Mouse (Mus musculus): ENCODE results near the gene Spib.

The Spib gene

GRCm38 (mm10) chr7:44548497-44549087, 16.7 kb upstream of the Spib start, which contains the start of gene Pold1:
TSS of gene Pold1 (minus strand) at chr7:44548849.
- in situ Hi-C loops (cut with MboI; ENCODE audit: low sequenced_read_pairs), result no loop called here

GRCm38 (mm10) chr7:44547725-44548124, 15.9 kb upstream of the Spib start:
- in situ Hi-C loops (cut with MboI; ENCODE audit: low sequenced_read_pairs), result no loop called here

- in situ Hi-C loops (cut with MboI; ENCODE audit: low sequenced_read_pairs), result no loop called here
Measured at GRCm38 (mm10) chr7:44547041-44547440, 15.2 kb upstream of the Spib start.

GRCm38 (mm10) chr7:44546274-44546673, 14.4 kb upstream of the Spib start:
- in situ Hi-C loops (cut with MboI; ENCODE audit: low sequenced_read_pairs), result no loop called here

DNA sequence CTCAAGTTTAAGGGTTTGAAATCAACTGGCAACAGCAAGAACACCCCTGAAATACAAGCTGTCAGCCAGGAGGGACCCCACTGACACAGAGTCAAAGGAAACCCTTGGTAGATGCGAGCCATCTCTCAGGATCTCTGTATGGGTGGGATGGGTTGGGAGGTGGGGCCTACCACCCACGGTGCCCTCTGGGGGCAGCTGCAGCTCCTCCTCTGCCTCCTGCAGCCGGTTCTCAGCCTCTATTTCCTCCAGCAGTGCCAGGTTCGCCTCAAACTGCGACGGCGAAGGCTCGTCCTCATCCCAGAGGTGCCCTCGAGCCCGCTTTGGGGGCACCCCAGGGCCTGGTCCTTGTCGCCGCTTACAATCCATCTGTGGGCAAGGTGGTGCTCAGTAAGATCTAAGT, 11.2 kb upstream of the Spib start:
- in situ Hi-C loops (cut with MboI; ENCODE audit: low sequenced_read_pairs), result no loop called here

- in situ Hi-C loops (cut with MboI; ENCODE audit: low sequenced_read_pairs), result no loop called here
Measured at GRCm38 (mm10) chr7:44542555-44542954, 10.7 kb upstream of the Spib start.

- in situ Hi-C loops (cut with MboI; ENCODE audit: low sequenced_read_pairs), result no loop called here
Measured at GRCm38 (mm10) chr7:44538756-44539624, 7.1 kb upstream of the Spib start.

DNA sequence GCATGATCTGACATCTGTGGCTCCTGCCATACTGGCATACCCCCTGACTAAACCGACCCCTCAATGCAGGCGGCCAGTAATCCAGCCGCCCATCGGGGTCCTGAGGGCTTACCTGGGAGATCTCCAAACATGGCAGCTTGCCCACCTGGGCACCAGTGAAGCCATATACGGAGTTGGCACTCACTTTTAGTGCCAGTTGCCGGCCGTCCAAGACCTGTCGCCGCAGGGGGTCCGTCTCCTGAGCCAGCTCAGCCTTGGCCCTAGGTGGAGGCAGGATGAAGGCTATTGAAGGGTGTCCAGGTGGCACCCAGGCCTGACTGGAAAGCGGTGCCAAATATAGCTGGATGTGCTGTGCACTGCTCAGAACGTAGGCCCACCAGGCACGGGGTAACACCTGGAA, 5.6 kb upstream of the Spib start:
- in situ Hi-C loops (cut with MboI; ENCODE audit: low sequenced_read_pairs), result no loop called here

- in situ Hi-C loops (cut with MboI; ENCODE audit: low sequenced_read_pairs), result no loop called here
Measured at GRCm38 (mm10) chr7:44537009-44537408, 5.1 kb upstream of the Spib start.

GRCm38 (mm10) chr7:44536590-44536968, 4.7 kb upstream of the Spib start:
- in situ Hi-C loops (cut with MboI; ENCODE audit: low sequenced_read_pairs), result no loop called here

GRCm38 (mm10) chr7:44535657-44536589, 4.1 kb upstream of the Spib start:
- in situ Hi-C loops (cut with MboI; ENCODE audit: low sequenced_read_pairs), result no loop called here

DNA sequence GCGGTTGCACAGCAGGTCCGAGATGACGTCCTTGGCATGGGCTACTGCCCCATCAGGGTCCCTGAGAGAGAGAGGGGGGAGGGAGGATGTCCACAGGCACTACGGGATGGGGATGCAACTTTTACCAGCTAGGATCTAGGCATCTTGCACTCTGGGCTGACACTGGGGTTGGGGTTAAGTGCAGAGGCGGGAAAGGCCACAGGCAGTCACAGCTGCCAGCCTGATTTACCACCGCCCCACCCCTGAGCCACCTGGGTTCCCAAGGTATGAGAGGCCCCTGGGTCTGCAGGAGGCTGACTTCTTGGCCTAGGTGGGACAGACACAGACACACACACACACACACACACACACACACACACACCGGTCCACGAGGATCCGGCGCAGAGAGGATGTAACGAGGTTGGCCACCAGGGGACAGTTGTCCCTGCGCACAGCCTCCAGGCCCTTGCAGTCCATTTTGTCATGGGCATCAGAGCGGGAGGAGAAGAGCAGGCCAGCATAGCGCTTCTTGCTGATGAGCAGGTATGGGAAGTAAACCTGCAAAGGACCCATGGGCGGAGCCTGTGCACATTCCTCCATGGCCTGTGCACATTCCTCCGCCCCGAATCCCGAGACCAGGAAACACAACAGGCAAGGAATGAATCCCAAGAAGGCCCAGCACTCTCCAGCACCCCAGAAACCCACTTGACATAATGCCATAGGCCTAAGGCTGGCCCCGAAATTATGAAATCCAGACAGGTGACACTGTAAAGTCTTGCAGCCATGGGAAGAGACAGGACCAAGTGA, 3.0 kb upstream of the Spib start:
- in situ Hi-C loops (cut with MboI; ENCODE audit: low sequenced_read_pairs), result no loop called here

GRCm38 (mm10) chr7:44534242-44534641, 2.4 kb upstream of the Spib start:
- in situ Hi-C loops (cut with MboI; ENCODE audit: low sequenced_read_pairs), result no loop called here

GRCm38 (mm10) chr7:44533746-44534045, 1.8 kb upstream of the Spib start:
- in situ Hi-C loops (cut with MboI; ENCODE audit: low sequenced_read_pairs), result no loop called here

DNA sequence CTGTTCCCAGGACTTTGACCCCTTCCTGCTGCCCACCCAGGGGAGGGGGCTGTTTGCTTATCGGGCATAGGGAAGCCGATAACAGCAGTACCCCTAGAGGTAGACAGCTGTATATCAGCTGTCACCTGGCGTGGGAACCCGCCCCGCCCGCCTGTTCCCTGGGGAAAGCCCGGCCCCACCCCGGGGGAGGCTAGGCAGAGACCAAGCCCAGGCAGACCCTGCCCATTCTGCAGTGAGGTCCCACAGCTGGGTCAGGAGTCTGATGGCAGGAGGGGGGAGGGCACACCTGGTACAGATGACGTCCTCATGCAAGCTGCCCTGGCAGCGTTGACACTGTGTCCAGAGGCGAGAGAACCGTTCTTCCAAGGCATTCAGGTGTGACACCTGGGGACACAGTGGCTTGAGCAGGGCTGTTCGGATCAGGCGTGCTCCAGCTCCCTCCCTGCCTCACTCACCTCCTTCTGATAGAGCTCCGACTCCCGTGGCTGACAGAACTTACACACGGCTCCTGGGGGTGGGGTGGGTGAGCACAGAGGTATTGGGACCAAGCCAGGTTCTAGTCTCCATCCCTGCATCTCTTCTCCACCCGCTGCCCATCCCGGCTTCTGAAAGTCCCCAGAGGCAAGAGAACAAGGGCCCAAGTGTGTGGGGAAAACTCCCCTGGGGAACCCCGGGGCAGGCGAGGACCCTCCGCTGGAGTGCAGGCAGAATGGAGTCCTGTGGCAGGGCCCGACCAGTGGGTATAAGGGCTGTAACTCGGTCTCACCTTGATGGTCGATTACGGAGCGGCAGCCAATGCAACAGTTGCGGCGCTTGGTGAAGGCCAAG, 1.3 kb upstream of the Spib start:
- in situ Hi-C loops (cut with MboI; ENCODE audit: low sequenced_read_pairs), result no loop called here

- in situ Hi-C loops (cut with MboI; ENCODE audit: low sequenced_read_pairs), result no loop called here
Measured at GRCm38 (mm10) chr7:44531207-44531606, 664 bp downstream of the Spib start.

- in situ Hi-C loops (cut with MboI; ENCODE audit: low sequenced_read_pairs), result no loop called here
Measured at GRCm38 (mm10) chr7:44530507-44530906, 1.4 kb downstream of the Spib start.

DNA sequence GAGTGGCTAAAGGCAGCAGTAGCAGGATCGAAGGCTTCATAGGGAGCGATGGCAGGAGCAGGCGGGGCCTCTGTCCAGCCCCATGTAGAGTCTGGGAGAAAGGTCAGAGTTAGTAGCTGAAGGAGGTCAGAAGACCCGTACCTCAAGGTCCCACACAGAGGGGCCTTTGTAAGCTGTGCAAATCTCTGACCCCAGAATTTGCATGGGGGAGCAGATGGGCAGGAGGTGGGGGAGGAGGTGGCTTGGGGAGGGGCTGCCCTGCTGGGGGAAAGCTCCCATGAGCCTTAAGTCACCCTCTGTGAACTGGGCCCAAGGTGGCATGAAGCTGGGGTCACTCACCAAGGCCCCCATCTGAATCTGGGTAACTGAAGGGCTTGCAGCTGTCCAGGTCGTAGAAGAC, 2.4 kb downstream of the Spib start:
- in situ Hi-C loops (cut with MboI; ENCODE audit: low sequenced_read_pairs), result no loop called here

DNA sequence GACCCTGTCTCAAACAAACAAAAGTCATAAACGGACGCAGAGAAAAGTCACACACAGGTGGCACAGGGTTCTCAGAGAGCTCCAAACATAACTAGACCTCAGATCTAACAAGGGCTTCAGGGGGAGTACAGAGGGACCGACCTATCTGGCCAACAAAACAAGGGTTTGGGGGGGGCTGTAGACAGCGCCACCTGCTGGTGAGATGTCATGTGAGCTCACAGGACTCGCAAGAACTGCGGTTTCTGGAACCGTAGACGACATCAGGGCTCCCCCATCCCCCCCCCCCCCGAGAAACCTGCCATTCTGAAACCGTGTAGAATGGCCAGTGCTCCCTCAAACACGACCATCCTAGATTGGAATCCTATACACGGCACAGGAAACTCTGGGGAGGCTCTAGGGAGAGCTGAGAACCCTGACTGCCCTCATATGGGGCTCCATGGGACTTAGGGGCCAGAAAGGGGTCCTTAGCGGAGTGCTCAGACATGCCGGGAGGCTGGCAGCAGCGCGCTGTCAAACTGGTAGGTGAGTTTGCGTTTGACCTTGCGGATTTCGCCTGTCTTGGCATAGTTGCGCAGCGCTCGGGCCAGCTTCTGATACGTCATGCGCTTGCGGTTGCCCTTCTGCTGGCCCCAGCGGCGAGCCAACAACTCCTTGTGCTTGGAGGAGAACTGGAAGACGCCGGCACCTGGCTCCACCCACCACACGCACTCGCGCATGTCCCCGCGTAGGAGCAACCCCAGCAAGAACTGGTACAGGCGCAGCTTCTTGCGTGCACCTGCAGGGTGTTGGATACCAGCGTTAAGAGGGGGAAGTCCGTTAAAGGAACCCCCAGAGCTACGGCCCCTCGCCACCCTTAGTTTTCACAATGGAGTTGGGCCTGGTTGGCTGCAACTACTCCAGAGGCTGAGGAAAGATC, 4.1 kb downstream of the Spib start:
- in situ Hi-C loops (cut with MboI; ENCODE audit: low sequenced_read_pairs), result no loop called here
